Mouse (Mus musculus): ENCODE measurements around the gene Hdgfl3. TPM values are rescaled to one million over a fixed set of nuclear protein-coding genes. Genes with fewer than 3 reads are reported as not detected.

Hdgfl3 gene
- polyA plus RNA-seq, 1 experiment from 2014 or later = 46.6 TPM

- WGBS = 7% methylated on average over 3 of the region's 3 CpGs
- no peaks in the 10 kb centered on the region for H3K4me1 ChIP-seq (replicated peaks; ENCODE audit: control insufficient read depth, insufficient read depth, low read length)
- no peak for ATAC-seq (ENCODE audit: low FRiP score)
Observed at GRCm38 (mm10) chr7:81959704-81960103, 25.4 kb upstream of the Hdgfl3 start.

DNA sequence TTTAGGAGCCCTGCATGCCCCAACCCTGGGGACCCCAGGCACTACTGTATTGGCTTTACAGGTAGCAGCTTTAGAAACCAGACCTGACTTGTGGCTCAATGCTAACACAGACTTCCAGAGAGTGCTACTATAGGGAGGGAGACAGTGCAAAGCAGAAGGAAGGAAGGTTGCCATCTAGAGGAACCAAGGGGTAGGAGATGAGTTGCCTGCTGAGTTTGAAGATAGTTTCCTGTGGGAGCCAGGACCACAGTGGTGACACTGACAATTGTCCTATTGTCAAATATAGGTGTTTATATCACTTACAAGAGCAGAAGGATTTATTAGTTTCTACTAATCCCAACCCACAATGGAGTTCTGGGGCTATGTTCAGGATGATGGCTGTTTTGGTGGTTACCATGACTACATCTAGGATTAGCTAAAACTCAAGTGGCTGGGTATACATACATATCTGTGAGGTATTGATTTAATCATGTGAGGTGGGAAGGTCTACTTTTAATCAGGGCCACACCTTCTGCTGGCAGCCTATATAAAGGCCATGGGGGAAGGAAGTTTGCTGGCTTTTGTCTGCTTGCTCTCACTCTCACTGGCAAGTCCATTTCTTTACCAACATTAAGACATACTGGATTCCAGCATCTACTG, 20.1 kb upstream of the Hdgfl3 start:
- no peak overlapping the region for H3K4me3 ChIP-seq (ENCODE audit: low read depth, low read length)
- no peak for DNase-seq (ENCODE audit: low spot score)
- no peak overlapping the region for H3K9ac ChIP-seq (ENCODE audit: low read depth, low read length)
- no peak for ATAC-seq (ENCODE audit: low FRiP score)
- H3K27me3 ChIP-seq (ENCODE audit: control insufficient read depth, insufficient read depth, low read length) = no peaks in the 10 kb centered on the region
- H3K27ac ChIP-seq (ENCODE audit: low read depth, low read length) = no peak overlapping the region
- H3K4me1 ChIP-seq (replicated peaks; ENCODE audit: control insufficient read depth, insufficient read depth, low read length) = no peaks in the 10 kb centered on the region
- no peaks in the 10 kb centered on the region for H3K9me3 ChIP-seq (ENCODE audit: control insufficient read depth, low read length)
- H3K36me3 ChIP-seq (ENCODE audit: control insufficient read depth, insufficient read depth, low read length) = no peaks in the 10 kb centered on the region
- H3K4me2 ChIP-seq (replicated peaks; ENCODE audit: low read depth, low read length) = no peak overlapping the region

More at GRCm38 (mm10) chr7:81959704-81960103, 25.4 kb upstream of the Hdgfl3 start:
- Histone ChIP-seq H3K9me3 (ENCODE audit: control insufficient read depth, low read length) (no peaks in the 10 kb centered on the region), H3K36me3 (ENCODE audit: control insufficient read depth, insufficient read depth, low read length) (no peaks in the 10 kb centered on the region), H3K9ac (ENCODE audit: low read depth, low read length) (no peak overlapping the region), H3K4me2 (replicated peaks; ENCODE audit: low read depth, low read length) (no peak overlapping the region), H3K4me3 (ENCODE audit: low read depth, low read length) (no peak overlapping the region), H3K27me3 (ENCODE audit: control insufficient read depth, insufficient read depth, low read length) (no peaks in the 10 kb centered on the region), H3K27ac (ENCODE audit: low read depth, low read length) (no peak overlapping the region)
- peak; percentile 70 for DNase-seq (ENCODE audit: low spot score)

DNA sequence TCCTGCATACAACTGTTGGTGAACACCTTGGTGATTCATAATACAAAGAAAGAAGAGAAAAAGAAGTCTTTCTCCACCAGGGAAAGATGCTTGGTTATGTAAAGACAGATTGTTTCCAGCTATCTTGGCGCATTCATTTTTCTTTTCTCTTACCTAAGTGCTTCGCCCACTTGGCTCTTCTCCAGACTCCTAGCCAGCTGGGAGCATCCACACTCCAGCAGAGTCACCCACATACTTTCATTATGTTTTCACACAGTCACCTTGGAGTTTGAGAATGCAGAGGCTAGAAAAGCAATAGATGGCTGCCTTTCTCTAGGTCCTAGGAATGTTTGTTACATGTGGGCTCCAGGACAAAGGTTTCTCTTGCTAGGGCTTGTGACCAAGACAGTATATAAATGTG, 16.2 kb upstream of the Hdgfl3 start:
- DNase-seq (ENCODE audit: low spot score) (no peak), ATAC-seq (ENCODE audit: low FRiP score) (no peak)
- Histone ChIP-seq H3K9ac (ENCODE audit: low read depth, low read length) (no peak overlapping the region), H3K36me3 (ENCODE audit: control insufficient read depth, insufficient read depth, low read length) (no peaks in the 10 kb centered on the region), H3K27ac (ENCODE audit: low read depth, low read length) (no peak overlapping the region), H3K27me3 (ENCODE audit: control insufficient read depth, insufficient read depth, low read length) (no peaks in the 10 kb centered on the region), H3K4me3 (ENCODE audit: low read depth, low read length) (no peak overlapping the region), H3K4me1 (replicated peaks; ENCODE audit: control insufficient read depth, insufficient read depth, low read length) (no peaks in the 10 kb centered on the region), H3K9me3 (ENCODE audit: control insufficient read depth, low read length) (no peaks in the 10 kb centered on the region), H3K4me2 (replicated peaks; ENCODE audit: low read depth, low read length) (no peak overlapping the region)
- WGBS = 87% methylated on average over 2 of the region's 2 CpGs

- Histone ChIP-seq H3K36me3 (ENCODE audit: control insufficient read depth, insufficient read depth, low read length) (no peaks in the 10 kb centered on the region), H3K27me3 (ENCODE audit: control insufficient read depth, insufficient read depth, low read length) (no peaks in the 10 kb centered on the region), H3K27ac (ENCODE audit: low read depth, low read length) (no peak overlapping the region), H3K9ac (ENCODE audit: low read depth, low read length) (no peak overlapping the region), H3K4me1 (replicated peaks; ENCODE audit: control insufficient read depth, insufficient read depth, low read length) (no peaks in the 10 kb centered on the region), H3K4me2 (replicated peaks; ENCODE audit: low read depth, low read length) (no peak overlapping the region), H3K4me3 (ENCODE audit: low read depth, low read length) (no peak overlapping the region), H3K9me3 (ENCODE audit: control insufficient read depth, low read length) (no peaks in the 10 kb centered on the region)
- 22% methylated on average over 4 of the region's 4 CpGs for WGBS
- DNase-seq (ENCODE audit: low spot score) = peak; percentile 66
- ATAC-seq (ENCODE audit: low FRiP score) = no peak; the same call in 1 of the 2 replicates
Observed at GRCm38 (mm10) chr7:81945398-81945797, 11.1 kb upstream of the Hdgfl3 start.

- H3K9me3 ChIP-seq (ENCODE audit: control insufficient read depth, low read length) = no peaks in the 10 kb centered on the region
- H3K36me3 ChIP-seq (ENCODE audit: control insufficient read depth, insufficient read depth, low read length) = no peaks in the 10 kb centered on the region
- 4% methylated on average over 5 of the region's 5 CpGs for whole genome bisulfite sequencing
- H3K4me2 ChIP-seq (replicated peaks; ENCODE audit: low read depth, low read length) = peak overlapping the region; percentile 72
- DNase-seq (ENCODE audit: low spot score) = no peak
- no peak for ATAC-seq (ENCODE audit: low FRiP score)
- H3K9ac ChIP-seq (ENCODE audit: low read depth, low read length) = peak overlapping the region; percentile 99
- H3K4me3 ChIP-seq (ENCODE audit: low read depth, low read length) = peak overlapping the region; percentile 96
- 0 out of 2 replicates have a peak, but pooled peaks cover 2% of the 10 kb centered on the region for H3K4me1 ChIP-seq (replicated peaks; ENCODE audit: control insufficient read depth, insufficient read depth, low read length)
- no peaks in the 10 kb centered on the region for H3K27me3 ChIP-seq (ENCODE audit: control insufficient read depth, insufficient read depth, low read length)
- H3K27ac ChIP-seq (ENCODE audit: low read depth, low read length) = peak overlapping the region; percentile 97
Observed at GRCm38 (mm10) chr7:81934806-81935205, 533 bp upstream of the Hdgfl3 start.

- Histone ChIP-seq H3K4me3 (ENCODE audit: low read depth, low read length) (peak overlapping the region; percentile 96), H3K27me3 (ENCODE audit: control insufficient read depth, insufficient read depth, low read length) (no peaks in the 10 kb centered on the region), H3K9ac (ENCODE audit: low read depth, low read length) (peak overlapping the region; percentile 99), H3K9me3 (ENCODE audit: control insufficient read depth, low read length) (no peaks in the 10 kb centered on the region), H3K4me1 (replicated peaks; ENCODE audit: control insufficient read depth, insufficient read depth, low read length) (0 out of 2 replicates have a peak, but pooled peaks cover 2% of the 10 kb centered on the region), H3K27ac (ENCODE audit: low read depth, low read length) (peak overlapping the region; percentile 97), H3K4me2 (replicated peaks; ENCODE audit: low read depth, low read length) (peak overlapping the region; percentile 72), H3K36me3 (ENCODE audit: control insufficient read depth, insufficient read depth, low read length) (no peaks in the 10 kb centered on the region)
- 1% methylated on average over 88 of the region's 103 CpGs for WGBS
- DNase-seq (ENCODE audit: low spot score) (peak; percentile 82), ATAC-seq (ENCODE audit: low FRiP score) (peak; percentile 80)
Observed at GRCm38 (mm10) chr7:81933601-81934266, 539 bp downstream of the Hdgfl3 start.

- H3K9ac ChIP-seq (ENCODE audit: low read depth, low read length) = peak overlapping the region; percentile 99
- no peaks in the 10 kb centered on the region for H3K27me3 ChIP-seq (ENCODE audit: control insufficient read depth, insufficient read depth, low read length)
- peak overlapping the region; percentile 72 for H3K4me2 ChIP-seq (replicated peaks; ENCODE audit: low read depth, low read length)
- 6% methylated on average over 23 of the region's 23 CpGs for WGBS
- no peaks in the 10 kb centered on the region for H3K9me3 ChIP-seq (ENCODE audit: control insufficient read depth, low read length)
- no peak for ATAC-seq (ENCODE audit: low FRiP score)
- H3K36me3 ChIP-seq (ENCODE audit: control insufficient read depth, insufficient read depth, low read length) = no peaks in the 10 kb centered on the region
- H3K4me3 ChIP-seq (ENCODE audit: low read depth, low read length) = peak overlapping the region; percentile 96
- DNase-seq (ENCODE audit: low spot score) = no peak
- H3K27ac ChIP-seq (ENCODE audit: low read depth, low read length) = peak overlapping the region; percentile 97
- 0 out of 2 replicates have a peak, but pooled peaks cover 2% of the 10 kb centered on the region for H3K4me1 ChIP-seq (replicated peaks; ENCODE audit: control insufficient read depth, insufficient read depth, low read length)
Observed at GRCm38 (mm10) chr7:81933061-81933600, 1.1 kb downstream of the Hdgfl3 start.

- H3K36me3 ChIP-seq (ENCODE audit: control insufficient read depth, insufficient read depth, low read length) = no peaks in the 10 kb centered on the region
- no peaks in the 10 kb centered on the region for H3K9me3 ChIP-seq (ENCODE audit: control insufficient read depth, low read length)
- ATAC-seq (ENCODE audit: low FRiP score) (no peak), DNase-seq (ENCODE audit: low spot score) (peak; percentile 5)
- H3K27ac ChIP-seq (ENCODE audit: low read depth, low read length) = no peak overlapping the region
- peak overlapping the region; percentile 72 for H3K4me2 ChIP-seq (replicated peaks; ENCODE audit: low read depth, low read length)
- peak overlapping the region; percentile 99 for H3K9ac ChIP-seq (ENCODE audit: low read depth, low read length)
- H3K4me3 ChIP-seq (ENCODE audit: low read depth, low read length) = peak overlapping the region; percentile 96
- H3K4me1 ChIP-seq (replicated peaks; ENCODE audit: control insufficient read depth, insufficient read depth, low read length) = 0 out of 2 replicates have a peak, but pooled peaks cover 2% of the 10 kb centered on the region
- 49% methylated on average over 5 of the region's 5 CpGs for WGBS
- no peaks in the 10 kb centered on the region for H3K27me3 ChIP-seq (ENCODE audit: control insufficient read depth, insufficient read depth, low read length)
Observed at GRCm38 (mm10) chr7:81932521-81933045, 1.7 kb downstream of the Hdgfl3 start.

Data from hindbrain, embryonic 11.5 days (tissue).